Mouse (Mus musculus) cerebellum, adult 11-12 months (tissue): ENCODE measurements at regions not wholly inside any gene's neighbourhood (a gene's known extent, or its start where the extent isn't known, plus 50 kb on each side); places are given as distances from the start of the nearest gene placed in this dataset.

Experiments used
- DNase-seq: peaks from one replicate; pipeline ENCODE4 v3.0.0; 2022

DNA sequence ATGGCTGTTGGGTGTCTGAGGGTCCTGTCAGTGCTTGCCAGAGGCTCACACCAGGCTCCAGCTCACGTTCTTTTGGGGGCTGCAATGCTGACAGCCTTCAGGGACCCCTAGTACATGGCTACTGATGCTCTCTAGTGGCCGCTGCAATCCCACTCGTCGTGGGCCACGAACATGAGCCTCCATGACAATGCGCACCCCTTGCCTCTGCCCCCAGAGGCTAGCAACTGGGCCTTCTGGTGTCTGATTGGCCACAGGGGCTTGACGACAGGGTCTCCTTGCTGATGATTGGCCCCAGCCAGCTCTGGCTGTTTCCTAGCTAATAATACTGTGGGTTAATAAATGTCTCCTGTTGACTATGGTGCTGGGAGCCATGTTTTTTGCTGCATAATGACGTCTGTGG lies 61.1 kb downstream of the Rtl1 start:
- peak; percentile 28 for DNase-seq

DNA sequence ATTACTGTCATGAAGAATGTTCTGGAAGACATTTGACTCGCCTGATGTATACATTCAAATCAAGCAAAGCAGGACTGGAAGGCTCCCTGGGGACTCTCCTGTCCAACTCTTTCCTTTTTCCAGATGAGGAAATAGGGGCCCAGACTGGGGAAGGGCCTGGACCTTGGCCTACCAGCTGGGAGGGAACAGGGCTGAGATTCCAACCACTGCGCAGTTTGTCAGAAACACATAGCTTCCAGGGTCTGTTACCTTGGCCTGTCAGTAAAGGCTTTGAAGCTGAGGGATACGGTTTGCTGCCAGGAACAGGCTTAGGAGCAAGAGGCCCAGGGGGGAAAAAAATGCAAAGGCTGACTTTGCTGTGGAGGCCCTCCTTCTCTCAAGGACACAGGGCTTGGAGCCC lies 61.5 kb downstream of the Rtl1 start:
- DNase-seq: no peak

GRCm38 (mm10) chr12:109536536-109536935 lies 63.6 kb downstream of the Rtl1 start:
- no peak for DNase-seq

- no peak for DNase-seq
Observed at GRCm38 (mm10) chr12:109532392-109532791, 67.7 kb downstream of the Rtl1 start.

GRCm38 (mm10) chr12:109531347-109532023 lies 68.6 kb downstream of the Rtl1 start:
- DNase-seq: no peak

GRCm38 (mm10) chr12:109530215-109531050 lies 69.7 kb downstream of the Rtl1 start:
- DNase-seq: no peak

DNA sequence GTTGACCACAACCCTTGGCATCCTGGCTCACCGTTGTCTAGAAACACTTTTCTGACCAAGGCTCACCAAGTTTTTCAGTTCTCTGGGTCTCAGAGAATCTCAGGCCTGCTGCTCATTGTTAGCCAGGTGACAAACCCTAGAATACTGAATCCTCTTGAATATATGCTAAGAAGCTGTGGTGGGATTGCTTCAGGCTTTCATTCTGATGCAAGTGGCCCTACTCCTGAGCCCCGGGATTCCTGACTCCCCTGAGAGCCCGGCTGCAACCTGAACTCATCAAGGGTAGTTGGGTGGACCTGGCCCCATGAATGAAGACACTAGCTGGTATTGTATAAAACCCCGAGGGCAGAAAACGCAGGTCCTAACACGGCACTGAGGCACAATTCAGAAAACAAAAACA lies 70.6 kb downstream of the Rtl1 start:
- no peak for DNase-seq

DNA sequence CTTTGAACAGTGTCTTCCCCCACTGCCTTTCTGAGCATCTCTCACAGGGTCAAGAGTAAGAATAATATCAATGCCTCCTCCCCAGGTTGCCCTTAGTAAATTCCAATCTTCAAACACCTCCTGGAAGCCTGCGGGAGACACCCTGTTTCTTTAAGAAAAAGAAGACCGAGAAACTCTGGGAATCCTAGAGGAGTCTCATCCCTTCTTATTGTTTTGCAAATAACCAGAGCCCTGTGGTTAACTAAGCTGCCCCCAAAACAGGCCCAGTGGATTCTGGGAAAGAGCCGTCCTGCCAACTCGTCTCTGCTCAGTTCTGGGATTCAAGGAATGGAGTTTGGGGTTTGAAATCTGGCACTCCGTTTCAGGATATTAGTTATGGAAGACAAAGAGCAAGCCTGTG lies 71.2 kb downstream of the Rtl1 start:
- DNase-seq: no peak

DNA sequence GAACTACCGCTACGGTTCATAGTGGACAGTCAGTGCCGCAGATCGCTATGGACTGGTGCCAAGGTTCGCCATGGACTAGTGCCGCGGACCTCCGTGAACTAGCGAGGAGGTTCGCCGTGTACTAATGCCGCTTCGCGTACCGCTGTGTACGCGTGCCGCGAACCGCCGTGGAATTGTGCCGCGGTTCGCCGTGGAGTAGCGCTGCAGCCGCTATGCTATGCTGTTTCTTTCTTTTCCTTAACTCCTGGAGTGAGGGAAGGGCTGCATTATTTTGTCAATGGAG lies 71.9 kb downstream of the Rtl1 start:
- no peak for DNase-seq

DNA sequence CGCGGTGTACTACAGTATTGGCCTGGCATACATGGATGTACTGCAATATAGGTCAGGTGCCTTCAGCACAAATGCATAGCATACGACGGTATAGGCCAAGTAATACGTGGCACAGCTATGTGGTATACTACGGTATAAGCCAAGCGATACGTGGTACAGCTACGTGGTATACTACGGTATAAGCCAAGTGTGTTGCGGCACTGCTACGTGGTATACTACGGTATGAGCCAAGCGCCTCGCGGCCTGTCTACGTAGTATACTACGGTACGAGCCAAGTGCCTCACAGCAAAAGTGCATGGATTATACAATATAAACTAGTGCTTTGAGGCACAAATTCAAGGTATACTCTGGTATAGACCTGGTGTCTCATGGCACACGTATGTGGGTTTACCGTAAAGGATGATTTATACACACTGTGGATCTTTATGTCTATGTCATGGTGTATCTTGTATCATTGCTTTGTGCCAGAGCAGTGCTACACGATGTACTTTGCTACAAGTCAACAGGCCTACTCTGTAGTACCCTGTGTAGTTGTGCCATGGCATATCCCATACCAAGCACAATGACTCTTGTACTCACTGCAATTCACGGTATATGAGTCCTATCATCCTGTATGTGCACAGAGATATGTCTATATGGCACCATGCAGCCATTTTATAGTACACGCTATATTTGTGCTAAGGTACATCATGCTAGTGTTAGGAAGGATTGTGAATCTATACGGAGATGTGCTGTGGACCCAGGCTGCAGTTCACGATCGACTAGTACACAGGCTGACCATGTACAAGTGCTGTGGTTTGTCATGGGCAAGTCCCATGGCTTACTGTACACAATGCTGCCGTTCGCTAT lies 72.5 kb downstream of the Rtl1 start:
- DNase-seq: no peak

DNA sequence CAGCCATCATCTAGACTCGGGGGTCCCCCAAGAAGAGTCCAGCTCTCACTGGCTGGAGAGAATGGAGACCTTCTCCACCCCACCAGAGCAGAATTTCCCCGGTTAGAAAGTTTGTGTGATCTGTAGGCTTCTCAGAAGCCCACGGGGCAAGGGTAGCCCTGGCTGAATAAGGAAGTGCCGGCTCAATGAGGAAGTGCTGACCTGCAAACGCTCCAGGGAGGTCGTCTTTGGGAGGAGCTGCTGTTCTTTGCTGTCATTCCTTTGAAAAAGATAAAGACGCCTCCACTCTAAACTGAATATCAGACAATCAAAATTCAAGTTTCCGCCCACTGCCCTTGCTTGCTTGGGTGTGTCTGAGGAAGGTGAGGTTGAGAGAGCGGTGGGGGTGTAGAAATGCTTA lies 73.0 kb downstream of the Dlk1 start:
- no peak for DNase-seq

- no peak for DNase-seq
Observed at GRCm38 (mm10) chr12:109521199-109521780, 68.7 kb downstream of the Dlk1 start.

GRCm38 (mm10) chr12:109520414-109520813 lies 67.8 kb downstream of the Dlk1 start:
- no peak for DNase-seq

- no peak for DNase-seq
Observed at GRCm38 (mm10) chr12:109519838-109520237, 67.2 kb downstream of the Dlk1 start.

DNA sequence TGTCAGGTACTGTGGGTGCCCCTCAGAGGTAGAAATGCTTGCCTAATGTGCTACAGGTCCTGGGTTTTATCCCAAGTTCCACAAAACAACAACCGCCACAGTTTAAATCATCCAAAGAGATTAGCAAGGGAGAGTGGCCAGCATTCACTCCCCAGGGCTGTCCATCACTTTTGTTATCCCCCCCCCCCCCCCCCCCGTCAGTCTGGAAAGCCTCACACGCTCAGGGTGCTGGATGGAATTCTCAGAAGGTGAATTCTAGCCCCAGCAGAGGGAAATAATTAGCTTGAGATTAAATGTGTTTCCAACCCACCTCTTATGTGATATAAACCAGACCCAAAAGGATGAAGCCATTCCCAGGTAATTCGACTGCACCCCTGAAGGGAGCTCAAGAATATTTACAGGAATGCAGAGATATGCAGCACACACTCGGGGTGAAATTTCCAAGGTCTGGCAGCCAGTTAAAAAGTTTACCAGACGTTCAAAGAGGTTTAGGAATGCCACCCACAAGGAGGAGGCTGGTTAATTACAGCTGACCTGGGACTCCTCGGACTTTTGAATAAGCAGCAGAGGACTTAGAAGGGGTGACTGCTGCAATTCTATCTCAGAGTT lies 65.9 kb downstream of the Dlk1 start:
- no peak for DNase-seq

- DNase-seq: no peak
Observed at GRCm38 (mm10) chr12:109517764-109518163, 65.1 kb downstream of the Dlk1 start.

DNA sequence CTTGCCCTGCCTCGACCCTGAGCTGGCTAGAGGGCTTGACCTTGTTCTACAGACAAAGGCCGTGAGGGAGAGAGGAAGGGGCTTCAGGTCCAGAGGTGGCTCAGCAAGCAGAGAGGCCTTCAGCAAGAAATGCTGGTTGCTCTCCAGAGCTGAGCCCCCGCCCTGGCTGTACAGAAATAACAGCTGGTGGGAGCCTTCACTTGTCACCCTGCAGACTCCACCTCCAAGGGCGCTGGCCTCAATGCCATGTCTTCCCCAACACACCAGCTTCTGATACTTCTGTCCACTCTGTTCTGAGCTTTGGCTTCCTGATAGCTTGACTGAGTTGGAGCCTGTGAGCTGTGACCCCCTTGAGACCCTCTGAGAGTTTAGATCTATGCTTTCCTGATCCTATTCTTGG lies 64.3 kb downstream of the Dlk1 start:
- DNase-seq: no peak

DNA sequence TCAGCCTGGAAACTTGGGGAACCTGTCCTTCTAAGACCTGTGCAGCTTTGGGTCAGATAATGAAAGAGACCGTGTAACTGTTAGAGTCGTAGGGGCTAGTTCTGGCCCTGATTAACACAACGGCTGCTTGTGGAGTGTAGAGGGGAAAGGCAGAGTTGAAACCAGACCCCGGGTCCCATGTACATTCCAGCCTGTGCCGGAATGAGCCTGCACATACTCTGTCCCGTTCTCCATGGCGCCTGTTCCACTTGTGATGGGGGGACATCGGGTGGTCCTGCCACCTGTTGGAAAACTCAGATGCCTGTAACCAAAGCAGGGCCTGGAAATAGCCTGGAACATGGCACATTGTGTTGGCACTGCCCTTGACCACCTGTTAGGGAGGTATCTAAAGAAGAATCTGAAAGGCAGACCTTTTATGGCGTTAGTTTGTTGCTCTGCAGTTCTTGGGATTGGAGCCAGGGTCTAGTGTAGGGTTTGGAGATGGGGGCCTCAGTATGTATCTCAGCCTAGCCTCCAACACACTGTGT lies 61.7 kb downstream of the Dlk1 start:
- no peak for DNase-seq
